In the genomic region with DNA sequence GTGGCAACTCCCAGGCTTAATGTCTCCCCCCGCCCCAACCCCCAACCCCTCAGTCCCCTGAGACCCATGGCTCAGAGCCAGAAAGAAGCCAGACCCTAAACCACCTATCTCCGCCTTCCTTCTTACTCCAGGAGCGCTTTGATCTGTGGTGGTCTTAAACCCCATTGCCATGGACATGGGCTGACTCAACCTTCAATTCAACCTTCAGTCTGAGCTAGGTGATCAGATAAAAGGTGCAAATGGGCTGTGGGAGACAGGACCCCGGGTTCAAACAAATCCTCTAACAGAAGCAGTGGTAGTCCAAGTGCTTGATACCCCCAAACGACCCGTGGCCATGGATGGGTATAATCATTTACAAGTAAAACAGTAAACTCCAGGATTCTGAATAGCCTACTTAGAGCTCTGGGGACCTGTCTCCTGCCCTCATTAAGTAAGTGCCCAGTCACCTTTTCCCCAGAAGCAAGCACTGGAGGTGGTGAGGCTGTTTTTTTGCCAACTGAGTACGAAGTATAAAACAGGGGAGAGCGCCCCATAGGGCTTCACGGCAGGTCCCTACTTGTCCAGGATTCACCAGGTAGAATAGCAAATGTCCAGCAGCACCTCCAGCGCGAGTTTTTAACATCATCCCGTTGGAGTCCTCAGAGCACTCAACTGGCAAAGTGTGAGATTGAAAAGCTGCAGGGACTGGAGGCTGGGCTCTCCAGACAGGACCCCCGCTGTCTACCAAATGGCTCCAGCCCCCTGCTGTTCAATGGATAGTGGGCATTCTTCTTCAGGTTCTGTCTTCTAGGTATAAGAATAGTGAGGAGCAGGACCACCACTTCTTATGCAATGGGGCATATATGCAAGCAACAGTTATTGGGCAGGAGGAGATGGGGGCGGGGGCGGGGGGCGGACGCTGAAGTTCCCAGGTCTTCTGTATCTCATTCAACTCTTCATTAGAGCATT, we compare ENCODE assay signal across 9 mouse cellular contexts. TPM values are rescaled to one million over a fixed set of nuclear protein-coding genes. Genes with fewer than 3 reads are reported as not detected.
DNase-seq lines count a peak whose midpoint lies in the region; ATAC-seq and TF ChIP-seq lines count a peak whose summit lies in the region.
"Had no signal": no experiment of that assay in that cellular context is flagged by ENCODE, and none has a peak within 500 bp of the region (broad histone marks: within the 10 kb centered on the region; RNA-seq: fewer than 3 reads in every experiment).

No protein-coding gene starts in this region.

- no peaks in the 10 kb centered on the region for H3K9me3 ChIP-seq in heart, embryonic 13.5 days
- H3K9me3 ChIP-seq in hindbrain, embryonic 14.5 days (ENCODE audit: control insufficient read depth, low read length): no peaks in the 10 kb centered on the region
- no peaks in the 10 kb centered on the region for H3K9me3 ChIP-seq in midbrain, embryonic 13.5 days

- peak overlapping the region; percentile 97 for H3K4me2 ChIP-seq in heart, embryonic 13.5 days
- peak overlapping the region; percentile 98 for H3K4me2 ChIP-seq in hindbrain, embryonic 14.5 days (replicated peaks)
- H3K4me2 ChIP-seq in midbrain, embryonic 13.5 days (replicated peaks): peak overlapping the region; percentile 98

- DNase-seq in heart, postnatal 36 days: no peak
- no peak for DNase-seq in hindbrain, embryonic 14.5 days (ENCODE audit: low spot score)
- DNase-seq in adrenal gland, adult 8-10 months: no peak
- no peak for DNase-seq in cerebellum, adult 11 months
- no peak for DNase-seq in T-cell, adult 2 months (ENCODE audit: low spot score)
- DNase-seq: kidney, adult 18-20 months had no signal

- H3K4me3 ChIP-seq in heart, embryonic 13.5 days: peak overlapping the region; percentile 67
- H3K4me3 ChIP-seq in bone marrow macrophage, adult 2 months (ENCODE audit: insufficient read depth, low read length): peak overlapping the region; percentile 70
- H3K4me3 ChIP-seq in hindbrain, embryonic 14.5 days (replicated peaks; ENCODE audit: low read length): peak overlapping the region; percentile 52
- H3K4me3 ChIP-seq in midbrain, embryonic 13.5 days (replicated peaks): peak overlapping the region; percentile 70

- no peak for TF ChIP-seq CTCF in bone marrow macrophage, adult 2 months (IDR thresholded peaks at IDR 0.05; ENCODE audit: low read depth, low read length)

- no peak overlapping the region for H3K27ac ChIP-seq in heart, embryonic 13.5 days (replicated peaks)
- peak overlapping the region; percentile 8; the same call in 1 of the 2 replicates for H3K27ac ChIP-seq in bone marrow macrophage, adult 2 months (ENCODE audit: insufficient read depth, low read depth, low read length)
- peak overlapping the region; percentile 84; the same call in 1 of the 2 replicates for H3K27ac ChIP-seq in hindbrain, embryonic 14.5 days
- H3K27ac ChIP-seq in midbrain, embryonic 13.5 days: no peak overlapping the region

- H3K36me3 ChIP-seq in heart, embryonic 13.5 days: no peaks in the 10 kb centered on the region
- H3K36me3 ChIP-seq in hindbrain, embryonic 14.5 days (replicated peaks; ENCODE audit: control insufficient read depth, insufficient read depth): no peaks in the 10 kb centered on the region
- H3K36me3 ChIP-seq in midbrain, embryonic 13.5 days: no peaks in the 10 kb centered on the region

- H3K4me1 ChIP-seq in heart, embryonic 13.5 days: peaks cover 63% of the 10 kb centered on the region
- peaks cover 40% of the 10 kb centered on the region for H3K4me1 ChIP-seq in bone marrow macrophage, adult 2 months (ENCODE audit: control insufficient read depth, insufficient read depth, low read length)
- peaks cover 38% of the 10 kb centered on the region for H3K4me1 ChIP-seq in hindbrain, embryonic 14.5 days (replicated peaks; ENCODE audit: control insufficient read depth, insufficient read depth, low read length)
- H3K4me1 ChIP-seq in midbrain, embryonic 13.5 days (replicated peaks): peaks cover 62% of the 10 kb centered on the region

- no peak for ATAC-seq in heart, embryonic 13.5 days (ENCODE audit: extremely low read depth, insufficient number of reproducible peaks, low FRiP score, low TSS enrichment)
- no peak for ATAC-seq in hindbrain, embryonic 14.5 days (ENCODE audit: low FRiP score)
- no peak for ATAC-seq in midbrain, embryonic 13.5 days

- WGBS in heart, embryonic 13.5 days: 19% methylated on average over 17 of the region's 17 CpGs
- 10% methylated on average over 17 of the region's 17 CpGs for WGBS in hindbrain, embryonic 14.5 days
- WGBS in midbrain, embryonic 13.5 days: 7% methylated on average over 17 of the region's 17 CpGs

- H3K27me3 ChIP-seq in heart, embryonic 13.5 days (replicated peaks): peaks cover 39% of the 10 kb centered on the region
- no peaks in the 10 kb centered on the region; the same call in 1 of the 2 replicates for H3K27me3 ChIP-seq in hindbrain, embryonic 14.5 days (ENCODE audit: control insufficient read depth, insufficient read depth, low read length)
- peaks cover 59% of the 10 kb centered on the region for H3K27me3 ChIP-seq in midbrain, embryonic 13.5 days

- H3K9ac ChIP-seq in heart, embryonic 13.5 days: peak overlapping the region; percentile 84
- peak overlapping the region; percentile 75 for H3K9ac ChIP-seq in hindbrain, embryonic 14.5 days
- peak overlapping the region; percentile 83 for H3K9ac ChIP-seq in midbrain, embryonic 13.5 days (replicated peaks)

- intact Hi-C loops in heart, postnatal 36 days (cut with DNase I): loop anchor here (2.0 to 10.0 kb wide), 4 partner anchors 13 to 1563 kb away; no protein-coding TSS in a partner anchor

- no peak for TF ChIP-seq POLR2A in bone marrow macrophage, adult 2 months (IDR thresholded peaks at IDR 0.05; ENCODE audit: borderline replicate concordance, low read depth, low read length)

RNA-seq across cellular contexts. Expression of gene Nrp2, which starts 5.1 kb away (rescaled TPM):
- polyA plus RNA-seq in heart, embryonic 13.5 days (2015; fragmentation: Nextera tagmentation; extraction: Ambion mirVana): 5.0 and 7.0 TPM in 2 replicates
- 10 to 100 TPM; 25.3 to 28.3 TPM for total RNA-seq in heart, postnatal 36 days (2021)
- 86.4 and 97.2 TPM in 2 replicates for polyA plus RNA-seq in bone marrow macrophage, adult 2 months (2012; ENCODE audit: insufficient read depth, insufficient read length, missing spikeins)
- polyA plus RNA-seq in hindbrain, embryonic 14.5 days (2014; fragmentation: Nextera tagmentation; extraction: Ambion mirVana): 34.1 and 34.5 TPM in 2 replicates
- 15.9 and 18.7 TPM in 2 replicates for polyA plus RNA-seq in midbrain, embryonic 13.5 days (2015; fragmentation: Nextera tagmentation; extraction: Ambion mirVana)
- 10 to 100 TPM; 38.0 to 54.0 (median 45.8) TPM for total RNA-seq in adrenal gland, adult 8-10 months (2022)

Comparison
In these comparisons a context has a peak if more than half of its experiments do, and no peak if none do; other contexts are left out.
1. H3K27ac ChIP-seq: peak in bone marrow macrophage, adult 2 months (single experiment) and hindbrain, embryonic 14.5 days (single experiment); none in heart, embryonic 13.5 days (single experiment) and midbrain, embryonic 13.5 days (single experiment).
2. Peak in every context shown above with its lines, with median percentiles within 50 percentile points of each other: H3K4me2 ChIP-seq, H3K4me3 ChIP-seq and H3K9ac ChIP-seq.